Mouse (Mus musculus) gastrocnemius, postnatal 36 days (tissue): ENCODE data around the gene Vmac. TPM values are rescaled to one million over a fixed set of nuclear protein-coding genes. Genes with fewer than 3 reads are reported as not detected.

Experiments used
- DNase-seq, 2 experiments: peaks; one replicate each; pipeline ENCODE4 v3.0.0; 2022
- intact Hi-C: fragments of 180-260 bp; cut with DNase I; formaldehyde crosslinking; loops from one replicate; pipeline ENCODE4 v1.15.1; 2025
- long read RNA-seq, 2 experiments: library from polyadenylated mRNA; stranded (forward); transcript quantifications; one replicate each; pipeline ENCODE4 v2.0.0; 2021
- total RNA-seq, 2 experiments: library from RNA; stranded (reverse); gene quantifications; 2 replicates each; pipeline ENCODE4 v1.2.3; 2021

The Vmac gene
- 1 to 10 TPM; 3.3 to 3.4 TPM for total RNA-seq
- long read RNA-seq, experiment 1, partial matches to known transcripts = 0 of 3 reads
- long read RNA-seq, experiment 1, other reads (novel, unspliced or antisense) = 2 of 3 reads
- long read RNA-seq, experiment 2, partial matches to known transcripts = 0 of 5 reads
- long read RNA-seq, experiment 2, other reads (novel, unspliced or antisense) = 2 of 5 reads

DNA sequence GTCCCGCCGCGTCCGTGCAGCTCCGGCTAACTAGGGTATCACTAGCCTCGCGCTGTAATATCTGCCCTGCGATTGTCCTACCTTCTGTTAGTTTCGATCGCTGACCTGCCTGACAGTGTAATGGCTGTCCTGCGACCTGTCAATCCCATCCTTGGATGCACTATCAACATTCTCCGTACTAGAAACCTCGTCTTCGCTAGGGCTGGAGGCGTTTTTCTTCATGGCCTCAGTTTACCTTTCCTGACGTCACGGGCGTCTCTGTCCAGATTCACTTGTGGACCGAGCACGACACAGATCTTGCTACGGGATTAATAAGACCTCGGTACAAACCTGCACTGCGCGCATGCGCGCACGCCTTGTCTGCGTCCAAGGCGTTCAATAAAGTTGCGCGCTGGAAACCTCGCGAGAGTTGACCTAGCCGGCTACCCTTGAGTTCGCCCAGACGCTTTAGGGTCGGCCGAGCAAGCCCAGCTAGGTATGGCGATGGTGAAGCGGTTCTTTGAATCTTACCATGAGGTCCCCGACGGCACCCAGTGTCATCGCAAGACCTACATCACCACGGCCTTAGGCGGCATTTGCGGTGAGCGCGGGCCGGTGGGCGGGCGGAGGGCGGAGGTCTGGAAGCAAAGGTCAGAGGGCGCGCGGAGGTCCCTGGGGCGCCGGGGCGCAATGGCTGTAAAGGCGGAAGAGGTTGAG, at the start of gene Vmac, which contains the start of gene Ndufa11:
TSS of gene Vmac (minus strand) at position 660 of the 696 bp plus-strand sequence.
TSS of gene Ndufa11 (plus strand) at position 405 of the 696 bp plus-strand sequence.
- intact Hi-C loops = no loop called here
- DNase-seq = peak; percentile 92 to 95

DNA sequence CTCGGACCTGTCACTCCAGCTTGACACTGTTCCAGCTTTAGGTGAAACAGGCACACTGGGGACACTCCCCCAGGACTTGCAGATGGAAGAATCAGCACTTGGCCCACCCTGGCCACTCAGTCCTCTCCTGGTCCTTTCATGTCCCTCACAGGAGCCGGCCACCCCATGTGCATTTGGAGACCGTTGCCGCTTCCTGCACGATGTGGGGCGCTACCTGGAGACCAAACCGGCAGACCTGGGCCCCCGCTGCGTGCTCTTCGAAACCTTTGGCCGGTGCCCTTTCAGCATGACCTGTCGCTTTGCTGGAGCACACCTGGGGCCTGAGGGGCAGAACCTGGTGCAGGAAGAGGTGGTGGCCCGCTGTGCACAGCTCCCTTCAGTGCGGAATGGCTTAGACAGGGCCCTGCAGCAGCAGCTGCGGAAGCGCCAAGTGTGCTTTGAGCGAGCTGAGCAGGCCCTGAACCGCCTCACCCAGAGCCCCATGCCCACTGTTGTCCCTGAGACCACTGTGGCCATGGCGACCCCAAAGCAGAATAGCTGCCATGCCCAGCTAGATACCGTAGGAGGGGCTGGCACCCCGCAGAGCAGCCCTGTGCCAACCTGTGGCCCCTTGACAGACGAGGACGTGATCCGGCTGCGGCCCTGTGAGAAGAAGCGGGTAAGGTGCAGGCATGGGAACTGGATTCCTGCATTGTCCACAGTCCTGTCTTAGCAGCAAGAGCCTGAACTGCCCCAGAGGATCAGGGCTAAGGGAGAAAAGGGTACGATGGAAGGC, 49.0 kb upstream of the Vmac start:
- intact Hi-C loops = loop anchor here (10.0 kb wide), 1 partner anchor 508 kb away; the partner anchor contains the start of gene Vav1

DNA sequence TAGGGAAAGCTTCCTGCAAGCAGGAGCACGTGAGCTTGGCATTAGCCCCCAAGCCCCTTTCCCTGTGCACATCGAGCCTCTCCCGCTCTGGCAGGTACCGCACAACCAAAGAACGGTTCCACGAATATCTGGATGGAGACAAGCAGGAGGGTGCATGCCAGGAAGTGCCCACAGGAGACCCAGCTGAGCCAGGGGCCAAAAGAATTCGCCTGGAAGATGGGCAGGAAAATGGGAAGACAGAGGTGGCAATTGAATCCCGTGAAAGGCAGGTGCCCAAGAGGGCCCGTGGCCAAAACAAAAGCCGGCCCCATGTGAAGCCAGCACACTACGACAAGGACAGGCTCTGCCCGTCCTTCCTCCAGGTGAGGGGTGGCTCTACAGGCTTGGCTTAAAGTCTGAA, 47.6 kb upstream of the Vmac start:
- no peak for DNase-seq
- intact Hi-C loops = loop anchor here (10.0 kb wide), 1 partner anchor 509 kb away; the partner anchor contains the start of gene Vav1

More for the DNA sequence above, 49.0 kb upstream of the Vmac start:
- DNase-seq = no peak

DNA sequence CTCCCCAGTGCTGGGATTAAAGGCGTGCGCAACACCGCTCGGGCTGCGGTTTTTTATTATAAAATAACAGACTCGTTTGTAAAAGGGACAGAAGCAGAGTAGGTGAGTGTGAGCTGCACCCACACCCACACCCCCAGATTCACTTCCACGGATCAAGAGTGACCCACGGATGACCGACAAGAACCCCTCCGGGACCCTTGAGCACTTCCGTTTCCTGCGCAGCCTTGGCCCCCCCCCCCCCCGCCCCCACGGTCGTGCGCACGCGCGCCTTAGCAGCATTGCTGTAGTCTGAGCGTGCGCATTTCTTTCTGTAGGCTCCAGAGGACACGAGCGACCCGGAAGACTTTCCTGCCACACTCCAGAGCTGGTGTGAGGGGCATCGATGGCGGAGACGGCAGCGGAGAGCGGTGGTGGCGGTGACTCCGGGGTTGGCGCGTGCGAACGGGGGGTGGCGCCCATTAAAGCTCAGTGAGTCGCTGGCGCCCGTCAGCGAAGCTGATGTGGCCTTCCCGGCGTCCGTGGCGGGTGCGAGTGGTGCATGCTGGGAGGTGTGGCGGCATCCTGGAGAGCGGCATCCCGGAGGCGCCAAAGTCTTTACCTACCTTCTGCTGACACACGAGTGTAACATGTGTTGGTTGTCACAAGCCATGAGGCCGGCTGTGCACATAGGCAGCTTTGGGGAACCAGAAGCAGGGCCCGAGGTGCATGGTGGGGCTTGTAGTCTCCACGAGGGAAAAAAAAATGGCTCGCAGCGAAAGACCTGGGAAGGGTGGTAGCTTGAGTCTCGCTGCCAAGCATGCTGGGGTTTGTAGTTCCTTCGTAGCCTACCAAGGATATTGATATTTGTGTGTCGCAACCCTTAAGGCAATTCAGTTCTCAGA, 46.9 kb upstream of the Vmac start, which contains the start of gene Dus3l:
TSS of gene Dus3l (plus strand) at position 284 of the 881 bp plus-strand sequence.
- DNase-seq = peak; percentile 77 to 97
- intact Hi-C loops = loop anchor here (10.0 kb wide), 1 partner anchor 510 kb away; the partner anchor contains the start of gene Vav1

DNA sequence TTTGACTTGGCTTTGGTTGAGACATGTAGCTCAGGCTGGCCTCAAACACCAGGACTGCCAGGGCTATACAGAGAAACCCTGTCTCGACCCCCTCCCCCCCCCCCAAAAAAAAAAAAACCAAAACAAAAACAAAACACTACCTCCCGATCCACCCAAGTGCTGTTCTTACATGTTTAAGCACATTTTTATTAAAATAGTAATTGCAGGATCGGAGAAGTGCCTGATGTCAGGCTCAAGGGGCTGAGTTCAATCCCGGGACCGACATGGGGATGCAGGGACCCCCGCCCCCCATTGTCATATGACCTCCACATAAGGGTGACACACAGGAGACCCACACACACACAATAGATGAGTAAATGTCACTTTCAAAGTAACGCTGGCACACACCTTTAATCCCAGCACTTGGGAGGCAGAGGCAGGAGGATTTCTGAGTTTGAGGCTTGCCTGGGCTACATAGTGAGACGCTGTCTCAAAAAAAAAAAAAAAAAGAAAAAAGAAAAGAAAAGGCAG, 46.0 kb upstream of the Vmac start:
- DNase-seq = no peak
- intact Hi-C loops = loop anchor here (10.0 kb wide), 1 partner anchor 511 kb away; the partner anchor contains the start of gene Vav1

DNA sequence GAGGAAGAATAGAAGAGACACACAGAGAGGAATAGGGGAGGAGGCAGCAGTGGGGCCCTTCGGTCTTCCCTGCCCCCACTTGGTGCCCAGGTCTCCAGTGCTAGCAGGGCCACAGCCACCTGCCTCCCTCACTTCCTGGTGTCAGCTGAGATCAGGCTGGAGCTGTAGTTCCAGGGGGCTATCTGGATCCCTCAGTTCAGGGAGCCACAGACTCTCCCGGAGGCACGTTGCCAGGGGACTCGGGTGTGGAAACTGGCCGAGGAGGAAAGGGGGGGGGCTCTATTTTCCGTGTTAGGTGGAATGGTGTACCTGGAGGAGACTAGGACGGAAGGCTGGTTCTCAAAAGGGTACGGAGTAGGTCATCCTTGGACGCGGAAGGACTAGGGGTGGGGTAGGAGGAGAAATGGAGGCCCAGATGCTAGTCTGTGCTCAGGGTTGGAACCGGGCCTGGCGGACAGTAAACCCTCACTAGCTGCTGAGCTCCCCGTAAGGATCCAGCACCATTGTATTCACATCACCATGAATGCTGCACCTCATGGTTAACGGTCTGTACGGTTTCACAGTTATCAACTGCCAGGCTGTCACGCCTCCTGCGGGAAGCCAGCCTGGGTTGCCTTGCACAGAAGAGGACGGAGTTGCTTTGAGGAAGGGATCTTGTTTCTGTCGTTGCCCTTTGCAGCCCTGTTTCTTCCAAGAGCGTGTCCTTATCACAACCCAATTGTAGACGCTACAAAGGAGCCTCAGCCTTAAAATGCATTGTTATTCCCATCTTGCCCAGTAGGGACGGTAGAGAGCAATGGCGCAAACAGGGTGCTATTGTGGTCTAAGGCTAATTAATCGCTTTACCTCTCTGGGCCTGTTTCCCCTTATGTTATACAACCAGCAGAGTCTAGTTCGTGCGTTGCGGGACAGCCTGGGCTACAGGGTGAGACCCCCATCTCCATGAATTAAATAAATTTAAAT, 45.2 kb upstream of the Vmac start:
- intact Hi-C loops = loop anchor here (10.0 kb wide), 1 partner anchor 512 kb away; the partner anchor contains the start of gene Vav1
- no peak for DNase-seq

DNA sequence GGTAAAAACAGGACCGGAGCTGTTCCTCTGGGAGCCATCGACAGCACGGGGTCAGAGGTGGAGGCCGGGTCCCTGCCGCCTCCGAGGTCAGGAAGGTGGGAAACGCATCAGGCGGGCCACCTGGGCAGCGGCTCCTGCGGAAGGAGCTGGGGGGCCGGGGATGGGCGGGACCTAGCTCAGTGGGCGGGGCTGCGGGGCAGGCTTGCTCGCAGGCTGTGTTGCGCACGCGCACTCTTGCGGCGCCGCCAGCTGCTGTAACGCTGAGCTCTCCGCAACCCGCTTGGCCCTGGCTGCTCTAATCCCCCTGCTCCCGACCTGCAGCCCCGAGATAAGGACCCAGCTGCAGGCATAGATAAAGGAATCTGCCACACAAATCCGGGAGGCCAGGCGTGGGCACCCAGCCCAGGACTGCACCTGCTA, 44.2 kb upstream of the Vmac start:
- DNase-seq = peak; percentile 76 to 79
- intact Hi-C loops = loop anchor here (10.0 kb wide), 1 partner anchor 513 kb away; the partner anchor contains the start of gene Vav1

DNA sequence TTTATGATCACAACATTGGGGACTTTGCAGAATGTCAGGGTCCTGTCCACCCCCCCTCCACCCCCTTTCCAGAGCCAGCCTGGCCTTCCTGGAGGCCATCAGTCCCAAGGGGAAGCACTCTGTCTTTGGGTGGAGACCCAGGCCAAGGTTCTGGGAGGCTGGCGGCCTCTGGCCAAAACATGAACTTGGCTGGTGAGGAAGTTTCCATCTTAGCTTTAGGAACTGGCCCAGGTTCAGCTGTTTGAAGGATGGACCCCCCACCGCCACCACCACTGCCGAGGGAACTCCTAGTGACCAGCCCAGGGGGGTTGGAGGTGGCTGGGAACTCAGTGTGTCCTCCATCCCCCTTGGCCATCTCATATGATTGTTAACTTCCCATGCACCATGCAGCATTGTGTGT, 43.3 kb upstream of the Vmac start:
- intact Hi-C loops = loop anchor here (10.0 kb wide), 1 partner anchor 514 kb away; the partner anchor contains the start of gene Vav1
- no peak for DNase-seq

DNA sequence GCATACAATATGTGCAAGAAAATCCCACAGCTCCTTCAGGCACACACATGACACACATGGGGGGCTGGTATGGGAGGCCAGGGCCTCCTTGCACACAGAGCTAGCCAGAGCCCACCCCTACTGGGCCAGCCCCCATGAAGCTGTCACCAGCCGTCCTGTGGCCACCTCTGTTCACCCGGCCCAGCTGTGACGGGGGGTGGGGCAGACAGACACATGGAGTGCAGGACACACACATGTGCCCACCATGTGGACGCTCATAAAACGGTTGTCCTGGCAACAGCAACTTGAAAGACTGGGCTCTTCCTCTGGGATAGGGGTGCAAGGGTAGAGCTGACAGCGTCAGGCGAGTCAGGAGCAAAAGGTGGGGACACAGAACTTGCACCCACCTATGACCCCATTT, 41.4 kb upstream of the Vmac start:
- DNase-seq = no peak
- intact Hi-C loops = loop anchor here (5.0 kb wide), 5 partner anchors 37 to 147 kb away; partner anchors contain the start of genes Catsperd, Lonp1 and Rpl36

DNA sequence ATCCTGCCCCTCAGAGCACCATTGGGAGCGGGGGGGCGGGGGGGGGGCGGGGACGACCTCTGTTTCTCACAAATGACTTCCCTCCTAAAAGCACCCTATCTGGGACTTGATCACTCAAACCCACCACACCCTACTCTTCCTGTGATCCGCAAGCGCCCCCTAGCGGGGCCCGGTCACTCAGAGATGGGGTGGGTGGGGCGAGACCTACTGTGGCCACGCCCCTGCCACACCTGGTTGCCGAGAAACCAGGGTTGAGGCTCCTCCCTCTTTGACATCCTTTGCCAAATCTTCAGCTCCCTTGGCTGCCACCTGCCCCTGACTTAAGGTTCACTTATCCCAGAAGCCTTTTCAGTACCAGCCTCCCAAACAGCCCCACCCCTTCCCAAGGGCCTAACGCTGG, 40.3 kb upstream of the Vmac start:
- peak; percentile 52 to 58 for DNase-seq
- intact Hi-C loops = loop anchor here (5.0 kb wide), 5 partner anchors 36 to 146 kb away; partner anchors contain the start of genes Catsperd, Lonp1 and Rpl36

DNA sequence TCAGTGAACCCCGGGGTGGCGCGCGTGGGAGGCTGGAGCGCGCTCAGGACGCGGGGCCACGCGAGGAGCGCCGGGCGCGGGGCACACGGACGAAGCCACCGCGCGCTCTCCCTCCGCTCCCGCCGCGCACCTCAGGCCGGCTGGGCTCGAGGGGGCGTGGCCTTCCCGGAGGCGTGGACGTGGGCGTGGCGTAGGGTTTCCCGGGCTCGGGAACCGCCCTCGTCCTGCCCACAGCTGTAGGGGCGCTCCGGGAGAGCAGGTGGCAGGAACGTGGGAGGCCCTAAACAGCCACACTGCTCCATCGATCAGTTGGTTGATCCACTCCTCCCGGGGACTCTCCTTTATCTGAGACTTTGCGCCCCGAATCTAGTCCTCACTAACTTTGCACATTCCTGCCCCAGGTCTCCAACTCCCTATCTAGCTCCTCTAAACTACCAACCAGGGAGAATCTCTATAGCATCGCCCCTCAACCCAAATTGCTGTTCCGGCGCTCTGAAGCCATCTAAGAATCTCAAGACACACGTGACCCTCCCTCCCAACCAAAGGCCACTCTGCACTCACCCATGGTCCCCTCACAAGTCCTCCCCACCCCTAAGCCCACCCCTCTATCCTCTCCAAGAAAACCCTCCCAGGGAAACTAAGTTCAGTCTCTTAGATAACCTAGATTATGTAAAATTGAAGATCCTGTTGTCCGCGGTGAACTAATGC, 39.7 kb upstream of the Vmac start, which contains the start of gene Nrtn:
TSS of gene Nrtn (minus strand) at position 115 of the 708 bp plus-strand sequence.
- intact Hi-C loops = loop anchor here (5.0 kb wide), 5 partner anchors 35 to 145 kb away; partner anchors contain the start of genes Catsperd, Lonp1 and Rpl36
- DNase-seq = peak; percentile 76 to 80

DNA sequence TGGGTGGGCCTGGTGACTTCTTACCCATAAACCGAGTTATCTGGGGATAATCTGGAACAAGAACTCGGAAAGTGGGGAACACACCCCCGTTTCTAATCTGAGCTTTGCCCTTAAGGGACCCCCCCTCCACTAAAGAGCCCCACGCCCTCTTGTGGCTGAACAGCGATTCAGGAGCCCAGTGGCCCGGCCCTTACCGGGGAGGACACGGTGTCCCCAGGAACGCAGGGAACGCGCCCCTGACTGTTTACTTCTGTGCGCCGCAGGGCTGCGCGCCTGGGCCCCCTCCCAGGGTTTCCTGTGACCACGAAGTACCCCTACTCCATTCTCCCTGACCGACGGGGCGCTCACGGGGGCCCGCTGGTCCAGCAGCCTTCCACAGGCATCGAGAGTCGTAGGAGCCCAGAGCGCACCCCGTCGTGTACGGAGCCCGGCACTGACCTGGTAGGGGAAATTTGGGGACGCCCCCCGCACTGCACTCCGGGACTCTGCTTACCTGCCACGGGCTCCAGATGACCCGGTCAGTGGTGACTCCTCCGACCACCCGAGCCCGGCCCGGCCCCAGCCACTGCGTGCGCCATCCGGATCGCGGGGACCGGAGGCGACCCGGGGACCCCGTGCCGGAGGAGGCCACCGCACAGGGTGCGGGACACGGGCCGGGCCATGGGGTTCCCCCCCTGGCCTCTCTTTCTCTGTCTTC, 39.0 kb upstream of the Vmac start:
- intact Hi-C loops = loop anchor here (5.0 kb wide), 5 partner anchors 35 to 145 kb away; partner anchors contain the start of genes Catsperd, Lonp1 and Rpl36
- DNase-seq = no peak

DNA sequence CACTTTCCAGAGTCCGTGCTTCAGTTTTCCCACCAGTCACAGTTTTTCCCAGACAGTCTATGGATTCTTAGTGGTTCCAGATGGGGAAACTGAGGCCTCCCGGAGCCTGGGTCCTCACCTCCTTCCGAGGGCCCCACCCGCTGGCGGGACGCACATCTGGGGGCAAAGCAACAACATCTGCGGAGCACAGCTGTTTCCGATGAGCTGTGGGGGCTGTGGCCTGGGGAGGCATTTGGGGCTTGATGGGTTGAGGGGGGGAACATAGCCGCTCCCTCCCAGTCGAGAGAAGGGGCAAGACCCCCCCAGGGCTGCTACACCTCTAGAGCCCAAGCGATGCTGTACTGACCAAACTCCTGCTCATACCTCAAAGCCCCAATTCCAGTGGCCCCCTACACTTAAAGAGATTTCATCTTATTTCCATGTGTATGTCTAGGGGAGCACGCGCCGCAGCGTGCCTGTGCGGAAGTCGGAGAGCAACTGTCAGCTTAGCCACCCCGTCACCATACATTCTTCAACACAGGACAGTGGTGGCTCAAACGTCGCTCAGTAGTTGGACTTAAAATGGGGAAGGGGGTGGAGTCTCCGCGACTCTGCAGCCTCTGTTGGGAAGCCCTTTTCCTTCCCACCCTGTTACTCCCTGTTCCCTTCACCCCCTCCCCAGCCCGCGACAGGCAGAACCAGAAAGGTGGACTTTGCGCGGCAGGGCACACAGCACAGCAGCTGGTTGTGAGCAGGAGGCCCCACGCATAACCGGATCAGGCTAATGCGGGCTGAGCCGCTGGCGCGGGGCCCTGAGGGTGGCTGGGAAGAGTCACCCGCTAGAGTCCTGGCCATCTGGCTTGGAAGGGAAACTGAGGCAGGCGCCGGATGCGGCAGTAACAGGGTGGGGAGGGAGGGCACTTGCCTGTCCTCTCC, 36.7 kb upstream of the Vmac start:
- DNase-seq = no peak
- intact Hi-C loops = loop anchor here (5.0 kb wide), 5 partner anchors 32 to 142 kb away; partner anchors contain the start of genes Catsperd, Lonp1 and Rpl36

DNA sequence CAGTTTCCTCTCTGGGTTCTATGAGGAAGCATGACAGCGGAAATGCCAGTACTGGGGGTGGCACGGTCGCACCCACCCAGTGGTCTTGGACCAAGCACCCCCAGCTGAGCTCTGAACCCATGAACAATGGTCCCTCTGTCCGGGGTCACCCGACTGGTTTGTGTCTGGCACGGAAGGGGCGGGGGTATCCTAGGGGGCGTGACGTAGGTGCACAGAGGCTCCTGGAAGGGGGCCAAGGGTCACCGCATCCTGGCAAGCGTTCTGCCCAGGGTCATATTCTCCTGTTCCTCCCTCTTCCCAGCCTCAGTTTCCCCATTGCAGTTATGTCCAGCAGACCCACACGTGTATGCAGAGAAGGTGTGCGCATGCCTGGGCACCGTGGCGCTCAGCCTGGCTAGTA, 35.6 kb upstream of the Vmac start:
- intact Hi-C loops = no loop called here

DNA sequence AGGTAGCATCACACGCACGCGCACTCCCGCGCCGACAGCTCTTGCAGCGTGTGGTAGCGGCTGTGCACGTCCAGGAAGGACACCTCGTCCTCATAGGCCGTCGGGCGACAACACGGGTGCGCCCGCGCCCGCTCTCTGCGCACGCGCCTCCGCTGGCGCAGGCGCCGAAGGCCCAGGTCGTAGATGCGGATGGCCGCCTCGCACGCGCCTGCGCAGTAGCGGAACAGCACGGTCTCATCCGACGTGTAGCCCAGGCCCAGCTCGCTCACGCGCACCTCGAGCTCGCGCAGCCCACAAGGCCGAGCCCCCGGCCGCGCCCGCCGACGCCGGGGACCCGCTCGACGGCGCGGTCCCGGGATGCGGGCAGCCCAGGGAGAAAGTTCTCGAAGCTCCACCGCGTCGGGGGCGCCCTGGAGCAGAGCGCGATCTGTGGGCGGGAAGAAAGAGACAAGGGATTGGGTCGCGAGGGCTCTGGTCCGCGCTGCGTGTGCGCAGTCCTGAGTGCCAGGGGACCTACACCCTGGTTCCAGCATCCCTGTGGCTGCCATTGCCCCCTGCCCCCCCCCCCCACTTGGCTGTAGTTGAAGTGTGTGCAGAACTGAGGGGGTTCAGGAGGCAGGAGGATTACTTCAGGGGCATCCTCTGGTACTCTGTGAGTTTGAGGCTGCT, 33.7 kb upstream of the Vmac start:
- intact Hi-C loops = no loop called here

More for the DNA sequence above, 35.6 kb upstream of the Vmac start:
- no peak for DNase-seq

More for the DNA sequence above, 33.7 kb upstream of the Vmac start:
- DNase-seq = no peak
